Mouse (Mus musculus): ENCODE measurements around the gene Sarnp. TPM values are rescaled to one million over a fixed set of nuclear protein-coding genes. Genes with fewer than 3 reads are reported as not detected.

The Sarnp gene
- total RNA-seq, 2 experiments from 2014 or later, result 36.5 to 39.9 TPM

DNA sequence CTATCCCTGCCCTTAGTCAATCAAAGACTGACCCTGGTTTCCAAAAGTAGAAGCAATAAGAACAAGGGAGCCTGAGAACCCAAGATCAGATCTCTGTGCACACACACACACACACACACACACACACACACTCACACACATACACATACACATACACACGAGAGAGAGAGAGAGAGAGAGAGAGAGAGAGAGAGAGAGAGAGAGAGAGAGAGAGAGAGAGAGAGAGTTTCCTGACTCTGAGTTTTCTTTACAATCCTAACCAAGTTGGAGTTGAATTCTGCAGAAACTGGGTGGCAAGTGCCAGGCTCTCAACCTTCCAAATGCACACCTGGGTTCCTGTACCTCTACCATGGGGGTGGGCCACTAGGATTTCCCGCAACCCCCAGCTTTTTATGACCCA, 72.7 kb downstream of the Sarnp start:
- no peak for DNase-seq (ENCODE audit: extremely low spot score in 1 of 2, low spot score in 1 of 2)

DNA sequence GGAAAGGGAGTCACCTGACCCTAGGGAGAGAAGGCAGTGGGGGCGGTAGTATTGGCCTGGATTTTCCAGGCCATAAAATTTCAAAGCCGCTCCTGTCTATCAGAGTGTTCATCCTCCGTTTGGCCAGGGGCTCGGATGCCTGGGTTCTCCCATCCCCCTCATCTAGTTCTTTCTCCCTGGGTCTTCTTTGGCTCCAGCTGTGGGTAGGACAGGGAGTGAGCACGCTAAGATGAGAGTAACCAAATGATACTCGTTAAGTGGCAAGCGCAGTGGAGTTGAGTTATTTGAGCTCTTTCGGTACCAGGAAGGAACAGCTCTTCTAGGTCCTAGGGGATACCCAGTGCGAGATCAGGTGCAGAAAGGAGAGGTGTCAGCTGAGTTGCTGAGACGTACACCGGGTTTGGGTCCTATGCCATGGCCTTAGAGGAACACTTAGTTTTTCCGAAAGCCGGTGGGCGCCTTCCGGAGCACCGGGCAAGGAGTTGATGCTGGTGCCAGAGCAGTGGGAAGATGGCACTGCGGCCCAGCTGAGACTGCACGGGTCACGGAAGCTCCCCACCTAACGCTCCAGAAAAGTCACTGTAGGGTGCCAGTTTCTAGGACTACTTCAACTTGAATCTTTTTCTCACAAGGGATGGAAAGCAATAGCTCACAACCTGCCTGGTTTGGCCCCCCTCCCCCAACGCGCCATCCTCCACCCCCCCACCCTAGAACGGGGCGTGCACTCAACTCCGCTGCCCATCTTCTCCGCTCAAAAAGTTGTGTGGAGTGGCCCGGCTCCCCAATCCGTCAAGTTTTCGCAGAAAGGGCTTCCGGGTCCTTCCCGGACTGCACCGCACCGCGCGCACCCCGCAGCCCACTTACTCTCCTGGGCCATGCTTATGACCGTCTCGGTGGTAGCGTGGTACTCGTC, 73.5 kb downstream of the Sarnp start:
- DNase-seq (ENCODE audit: extremely low spot score in 1 of 2, low spot score in 1 of 2), result no peak

- peak; percentile 44 to 51 for DNase-seq (ENCODE audit: extremely low spot score in 1 of 2, low spot score in 1 of 2)
Measured at GRCm38 (mm10) chr10:128891296-128892094, 74.4 kb downstream of the Sarnp start, which contains the start of gene Gdf11. TSS of gene Gdf11 (minus strand) at chr10:128891718.

DNA sequence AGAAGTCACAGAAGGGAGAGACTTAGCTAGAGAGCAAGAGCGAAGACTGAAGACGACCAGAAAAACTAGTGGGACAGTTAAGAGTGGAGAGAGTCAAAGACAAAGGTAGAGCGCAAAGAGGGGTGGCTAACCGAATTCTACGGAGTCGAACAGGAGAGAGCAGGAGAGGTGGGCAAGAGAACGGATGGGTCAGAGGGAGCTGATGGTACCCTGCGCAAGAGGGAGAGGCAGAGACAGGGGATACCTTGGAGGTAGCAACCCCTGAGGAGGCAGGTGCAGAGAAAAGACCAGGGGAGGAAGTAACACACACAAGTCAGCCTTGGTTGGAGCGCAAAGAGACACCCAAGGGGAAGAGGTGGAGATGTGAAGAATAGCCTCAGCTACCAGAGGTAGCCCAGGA, 75.1 kb downstream of the Sarnp start:
- no peak for DNase-seq (ENCODE audit: extremely low spot score in 1 of 2, low spot score in 1 of 2)

- DNase-seq (ENCODE audit: extremely low spot score in 1 of 2, low spot score in 1 of 2), result peak; percentile 45 to 75
Measured at GRCm38 (mm10) chr10:128895437-128895836, 78.3 kb downstream of the Sarnp start.

DNA sequence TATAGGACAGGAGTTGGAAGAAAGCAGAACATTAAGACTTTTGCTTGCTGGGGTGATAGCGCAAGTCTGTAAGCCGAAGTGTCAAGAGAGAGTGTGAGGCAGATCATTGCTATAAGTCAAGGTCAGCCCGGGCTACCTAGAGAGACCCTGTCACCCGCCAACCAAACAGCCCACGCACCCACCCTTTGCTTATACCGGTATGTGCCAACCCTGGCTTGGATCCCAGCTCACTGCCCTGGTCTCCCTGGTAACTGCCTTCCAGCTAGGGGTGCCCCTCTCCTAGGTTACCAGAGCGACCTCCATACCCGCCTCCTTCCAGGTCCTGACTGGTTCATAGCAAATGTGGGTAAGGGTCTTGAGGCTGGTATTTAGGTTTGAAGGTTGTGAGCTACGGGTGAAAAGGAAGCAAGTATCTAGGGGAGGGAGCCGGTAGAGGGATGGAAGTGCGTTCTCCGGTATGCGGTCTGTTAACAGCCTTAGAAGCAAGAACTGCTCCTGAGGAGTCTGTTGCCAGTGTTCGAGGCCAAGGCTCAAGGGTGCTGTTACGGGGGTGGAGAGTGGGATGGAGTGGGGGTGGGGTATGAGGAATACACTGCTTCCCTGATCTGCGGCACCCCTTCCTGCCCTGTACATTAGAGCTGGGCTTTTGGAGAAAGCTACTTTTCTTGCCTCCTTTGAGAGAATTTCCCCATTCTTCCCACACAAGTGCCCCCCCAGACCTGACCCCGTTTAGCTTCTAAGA, 79.0 kb downstream of the Sarnp start:
- peak in 1 of 2 experiments; percentile 58 for DNase-seq (ENCODE audit: extremely low spot score in 1 of 2, low spot score in 1 of 2)

- DNase-seq (ENCODE audit: extremely low spot score in 1 of 2, low spot score in 1 of 2), result no peak
Measured at GRCm38 (mm10) chr10:128896807-128897206, 79.7 kb downstream of the Sarnp start.

DNA sequence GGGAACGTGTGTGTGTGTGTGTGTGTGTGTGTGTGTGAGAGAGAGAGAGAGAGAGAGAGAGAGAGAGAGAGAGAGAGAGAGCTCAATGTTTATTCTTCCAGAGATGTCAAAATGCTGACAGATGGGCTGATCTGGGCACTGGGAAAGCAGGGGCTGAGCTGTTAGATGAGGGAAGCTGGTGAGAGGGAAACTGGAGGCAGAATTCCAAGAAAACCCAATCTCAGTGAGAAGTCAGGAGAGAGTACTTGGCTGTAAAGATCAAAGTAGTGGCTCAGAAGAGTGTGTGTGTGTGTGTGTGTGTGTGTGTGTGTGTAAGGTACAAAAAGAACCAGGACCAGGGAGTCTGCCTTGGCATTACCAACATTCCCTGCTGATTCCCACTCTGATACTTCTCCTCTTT, 80.4 kb downstream of the Sarnp start:
- no peak for DNase-seq (ENCODE audit: extremely low spot score in 1 of 2, low spot score in 1 of 2)

- DNase-seq (ENCODE audit: extremely low spot score in 1 of 2, low spot score in 1 of 2), result no peak
Measured at GRCm38 (mm10) chr10:128899759-128900490, 82.8 kb downstream of the Sarnp start.

GRCm38 (mm10) chr10:128900698-128901097, 83.6 kb downstream of the Sarnp start, which contains the start of gene Cd63:
TSS of gene Cd63 (plus strand) at chr10:128900989.
- no peak for DNase-seq (ENCODE audit: extremely low spot score in 1 of 2, low spot score in 1 of 2)

DNA sequence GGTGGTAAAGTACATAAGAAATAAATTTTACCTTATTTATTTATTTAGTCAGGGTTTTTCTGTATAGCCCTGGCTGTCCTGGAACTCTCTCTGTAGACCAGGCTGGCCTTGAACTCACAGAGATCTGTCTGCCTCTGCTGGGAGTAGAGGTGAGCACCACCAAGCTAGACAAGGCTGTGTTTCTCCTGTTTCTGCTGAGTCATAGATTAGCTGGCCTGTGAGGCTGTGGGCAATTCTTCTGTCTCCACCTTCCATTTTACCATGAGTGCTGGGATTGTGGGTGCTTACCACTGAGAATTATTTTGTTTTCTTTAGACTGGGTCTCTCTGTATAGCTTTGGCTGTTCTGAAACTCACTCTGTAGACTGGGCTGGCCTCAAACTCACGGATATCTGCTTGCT, 84.3 kb downstream of the Sarnp start:
- DNase-seq (ENCODE audit: extremely low spot score in 1 of 2, low spot score in 1 of 2), result no peak

DNA sequence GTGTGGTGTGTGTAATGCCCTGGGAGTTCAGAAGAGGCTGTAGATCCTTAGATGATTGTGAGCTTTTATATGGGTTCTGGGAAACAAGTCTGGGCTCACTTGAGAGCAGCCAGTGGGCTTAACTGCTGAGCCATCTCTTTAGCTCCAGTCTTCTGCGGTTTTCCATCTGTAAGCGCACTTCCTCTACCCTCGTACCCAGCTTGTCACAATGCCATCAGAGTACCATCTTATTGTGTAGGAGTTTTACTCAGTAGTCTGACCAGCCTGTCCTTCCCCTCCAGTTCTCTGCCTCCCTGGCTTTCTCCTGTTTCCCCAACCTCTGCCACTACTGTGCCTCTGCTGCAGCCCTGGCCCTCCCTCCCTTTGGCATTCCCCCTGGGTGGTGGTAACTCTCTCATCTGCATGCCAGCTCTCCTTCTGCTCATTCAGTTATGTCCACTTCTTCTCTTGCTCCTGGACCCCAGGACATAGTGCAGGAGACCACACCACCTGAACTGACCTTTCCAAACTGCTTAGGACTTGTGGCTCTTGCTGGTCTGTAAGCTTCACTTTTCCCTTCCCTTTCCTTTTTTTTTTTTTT, 85.4 kb downstream of the Sarnp start:
- DNase-seq (ENCODE audit: extremely low spot score in 1 of 2, low spot score in 1 of 2), result no peak

DNA sequence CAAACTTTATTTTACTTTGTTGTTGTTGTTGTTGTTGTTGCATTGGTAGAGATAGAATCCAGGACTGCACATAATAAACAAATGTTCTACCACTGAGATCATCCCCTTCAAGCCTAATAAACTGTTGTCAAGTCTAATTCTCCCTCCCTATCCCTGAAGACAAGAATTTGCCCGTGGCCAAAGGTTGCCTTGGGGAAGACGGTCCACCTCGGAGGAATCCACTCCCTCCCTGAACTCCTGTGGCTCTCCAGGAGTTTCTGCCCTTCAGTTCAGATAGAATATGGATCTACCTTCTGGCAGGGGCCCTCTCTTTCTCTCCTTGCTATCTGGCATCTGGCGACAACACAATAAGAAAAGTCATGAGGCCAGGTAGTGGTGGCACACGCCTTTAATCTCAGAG, 87.7 kb downstream of the Sarnp start:
- DNase-seq (ENCODE audit: extremely low spot score in 1 of 2, low spot score in 1 of 2), result no peak

DNA sequence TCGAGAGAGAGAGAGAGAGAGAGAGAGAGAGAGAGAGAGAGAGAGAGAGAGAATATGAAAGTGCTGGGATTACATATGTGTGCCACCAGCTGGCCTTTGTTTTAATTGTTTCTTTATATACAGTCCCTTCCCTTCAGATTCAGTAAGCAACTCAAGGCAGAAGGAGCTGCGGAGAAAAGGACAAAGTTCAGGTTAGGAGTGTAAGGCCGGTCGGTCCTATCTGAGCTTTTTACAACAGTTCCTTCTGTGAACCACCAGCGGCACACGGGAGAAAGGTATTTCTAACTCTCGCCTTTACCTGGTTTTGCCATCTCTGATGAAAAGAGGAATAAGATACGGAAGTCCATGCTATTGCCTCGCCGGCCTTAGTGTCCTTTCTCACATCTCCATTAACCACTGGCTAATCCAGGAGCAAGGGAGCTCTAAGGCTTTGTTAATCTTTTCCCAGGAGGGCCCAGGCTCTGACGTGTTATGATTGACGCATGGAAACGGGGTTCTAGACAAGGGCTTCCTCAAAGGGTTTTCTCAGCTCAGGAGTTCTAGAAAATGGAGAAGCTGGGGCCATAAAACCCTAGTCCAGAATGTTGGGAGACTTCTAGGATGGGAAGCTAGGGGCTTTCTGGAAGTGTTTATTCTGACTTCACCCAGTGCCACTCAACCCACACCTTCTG, 91.8 kb downstream of the Sarnp start:
- DNase-seq (ENCODE audit: extremely low spot score in 1 of 2, low spot score in 1 of 2), result no peak

- DNase-seq (ENCODE audit: extremely low spot score in 1 of 2, low spot score in 1 of 2), result peak in 1 of 2 experiments; percentile 44
Measured at GRCm38 (mm10) chr10:128909567-128910028, 92.5 kb downstream of the Sarnp start.

DNA sequence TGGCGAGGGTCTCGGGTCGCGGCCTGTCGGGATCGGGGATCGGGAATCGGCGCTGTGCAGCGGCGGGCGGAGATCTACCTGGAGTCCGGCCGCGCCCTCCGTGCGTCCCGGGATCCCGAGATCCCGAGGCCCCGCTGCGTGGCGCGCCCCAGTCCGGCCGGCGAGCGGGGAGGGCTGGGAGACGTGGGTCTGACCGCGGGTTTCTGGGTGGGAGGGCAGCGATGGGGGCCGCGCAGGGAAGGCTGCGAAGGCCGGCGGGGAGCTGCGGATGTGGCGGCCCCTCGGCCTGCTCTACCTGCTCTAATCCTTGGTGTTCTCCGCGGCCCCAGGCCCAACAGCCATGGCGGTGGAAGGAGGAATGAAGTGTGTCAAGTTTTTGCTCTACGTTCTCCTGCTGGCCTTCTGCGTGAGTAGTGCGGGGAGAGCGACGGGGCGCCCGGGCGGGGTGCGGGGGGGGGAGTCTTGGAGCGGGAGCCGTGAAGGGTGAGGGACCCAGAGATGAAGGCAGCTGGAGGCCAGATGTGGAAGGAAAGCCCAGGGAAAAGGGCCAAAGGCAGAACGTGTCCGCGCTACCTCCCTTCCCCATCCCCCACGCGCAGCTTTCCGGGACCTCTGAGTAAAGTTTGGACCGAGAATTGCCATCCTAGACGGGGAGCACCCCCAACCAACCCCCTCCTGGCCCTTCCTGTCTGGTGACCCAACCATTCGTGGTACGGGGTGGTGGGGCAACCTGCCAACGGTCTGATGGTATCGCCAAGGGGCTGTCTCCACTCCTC, 93.1 kb downstream of the Sarnp start:
- DNase-seq (ENCODE audit: extremely low spot score in 1 of 2, low spot score in 1 of 2), result peak in 1 of 2 experiments; percentile 64

GRCm38 (mm10) chr10:128911430-128911829, 94.3 kb downstream of the Sarnp start:
- DNase-seq (ENCODE audit: extremely low spot score in 1 of 2, low spot score in 1 of 2), result no peak

DNA sequence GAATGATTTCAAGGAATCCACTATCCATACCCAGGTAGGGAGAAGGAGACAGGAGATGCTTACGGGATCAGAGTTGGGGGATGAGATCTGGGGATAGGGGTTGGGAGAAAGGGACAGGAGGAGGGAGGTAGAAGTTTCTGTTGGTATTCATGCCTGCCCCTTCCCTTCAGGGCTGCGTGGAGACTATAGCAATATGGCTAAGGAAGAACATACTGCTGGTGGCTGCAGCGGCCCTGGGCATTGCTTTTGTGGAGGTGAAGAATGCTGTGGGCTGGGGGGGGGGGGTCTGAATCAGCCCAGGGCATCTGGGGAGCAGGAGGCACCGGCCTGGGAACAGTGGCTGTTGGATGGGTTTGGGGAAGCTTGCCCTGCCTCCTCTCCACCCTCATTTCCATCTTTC, 95.1 kb downstream of the Sarnp start:
- no peak for DNase-seq (ENCODE audit: extremely low spot score in 1 of 2, low spot score in 1 of 2)

All from layer of hippocampus, postnatal 25 days (tissue).